11 mouse cellular contexts compared by ENCODE assay signal in genomic region chr2:139649518-139649917, GRCm38 (mm10). TPM values are rescaled to one million over a fixed set of nuclear protein-coding genes. Genes with fewer than 3 reads are reported as not detected.
DNase-seq lines count a peak whose midpoint lies in the region; ATAC-seq and TF ChIP-seq lines count a peak whose summit lies in the region.
"Had no signal": no experiment of that assay in that cellular context is flagged by ENCODE, and none has a peak within 500 bp of the region (broad histone marks: within the 10 kb centered on the region; RNA-seq: fewer than 3 reads in every experiment).

No protein-coding gene starts in this region.

- no peak overlapping the region for H3K9ac ChIP-seq in lung, embryonic 14.5 days
- no peak overlapping the region for H3K9ac ChIP-seq in hindbrain, postnatal 0 days (replicated peaks; ENCODE audit: low read length)
- H3K9ac ChIP-seq: liver, embryonic 15.5 days had no signal

- no peak overlapping the region for H3K4me2 ChIP-seq in lung, embryonic 14.5 days
- H3K4me2 ChIP-seq in hindbrain, postnatal 0 days (ENCODE audit: low read depth, low read length), result no peak overlapping the region
- H3K4me2 ChIP-seq: liver, embryonic 15.5 days had no signal

- no peak for TF ChIP-seq CTCF in lung, embryonic 14.5 days (IDR thresholded peaks at IDR 0.05; ENCODE audit: low read depth)
- no peak for TF ChIP-seq CTCF in hindbrain, postnatal 0 days (IDR thresholded peaks at IDR 0.05; ENCODE audit: low read depth)

- no peaks in the 10 kb centered on the region for H3K4me1 ChIP-seq in lung, embryonic 14.5 days (ENCODE audit: insufficient read depth)
- no peaks in the 10 kb centered on the region for H3K4me1 ChIP-seq in hindbrain, postnatal 0 days (ENCODE audit: insufficient read depth, low read length)
- H3K4me1 ChIP-seq: liver, embryonic 15.5 days; megakaryocyte, embryonic 14.5 days had no signal

- H3K27ac ChIP-seq in lung, embryonic 14.5 days (ENCODE audit: low read depth), result no peak overlapping the region
- no peak overlapping the region for H3K27ac ChIP-seq in hindbrain, postnatal 0 days
- H3K27ac ChIP-seq: liver, embryonic 15.5 days had no signal

- H3K36me3 ChIP-seq in lung, embryonic 14.5 days (ENCODE audit: insufficient read depth), result no peaks in the 10 kb centered on the region
- no peaks in the 10 kb centered on the region for H3K36me3 ChIP-seq in hindbrain, postnatal 0 days (ENCODE audit: insufficient read depth, low read length)
- H3K36me3 ChIP-seq: liver, embryonic 15.5 days had no signal

- intact Hi-C loops in left cerebral cortex, postnatal 14 days (cut with DNase I), result no loop called here

- no peaks in the 10 kb centered on the region for H3K27me3 ChIP-seq in lung, embryonic 14.5 days (ENCODE audit: insufficient read depth, low read length)
- H3K27me3 ChIP-seq in hindbrain, postnatal 0 days (ENCODE audit: insufficient read depth, low read length), result no peaks in the 10 kb centered on the region
- H3K27me3 ChIP-seq: liver, embryonic 15.5 days; megakaryocyte, embryonic 14.5 days had no signal

- 68% methylated on average over 3 of the region's 3 CpGs for WGBS in lung, embryonic 14.5 days
- WGBS in hindbrain, postnatal 0 days, result 74% methylated on average over 3 of the region's 3 CpGs

- no peak overlapping the region for H3K4me3 ChIP-seq in lung, embryonic 14.5 days (ENCODE audit: low read depth, low read length)
- no peak overlapping the region for H3K4me3 ChIP-seq in hindbrain, postnatal 0 days (ENCODE audit: low read length)
- H3K4me3 ChIP-seq: liver, embryonic 15.5 days; megakaryocyte, embryonic 14.5 days had no signal

- ATAC-seq in lung, embryonic 14.5 days (ENCODE audit: insufficient read depth), result peak; percentile 38; the same call in 1 of the 2 replicates
- ATAC-seq in hindbrain, postnatal 0 days, result peak; percentile 78

- DNase-seq in lung, embryonic 14.5 days, result peak; percentile 18
- no peak for DNase-seq in lung, postnatal 14 days
- peak; percentile 39 for DNase-seq in hindbrain, postnatal 0 days (ENCODE audit: low spot score)
- DNase-seq in left cerebral cortex, postnatal 14 days (ENCODE audit: low spot score in 2 of 2), result peak; percentile 15 to 26
- DNase-seq in right cerebral cortex, postnatal 25 days, result peak; percentile 36
- DNase-seq in cerebellum, adult 9-11 months, result no peak
- no peak for DNase-seq in testis, postnatal 14 days (ENCODE audit: low spot score)
- DNase-seq: heart, adult 11 months; kidney, postnatal 4 days had no signal

- no peaks in the 10 kb centered on the region for H3K9me3 ChIP-seq in lung, embryonic 14.5 days (ENCODE audit: low read depth, low read length)
- no peaks in the 10 kb centered on the region for H3K9me3 ChIP-seq in hindbrain, postnatal 0 days (ENCODE audit: low read length)
- H3K9me3 ChIP-seq: liver, embryonic 15.5 days; megakaryocyte, embryonic 14.5 days had no signal

RNA-seq across cellular contexts. Expression of gene Ism1, which starts 28.5 kb away (rescaled TPM):
- 17.7 and 19.0 TPM in 2 replicates for polyA plus RNA-seq in lung, embryonic 14.5 days (2014; fragmentation: Nextera tagmentation; extraction: Ambion mirVana)
- 1.8 and 2.1 TPM in 2 replicates for total RNA-seq in hindbrain, postnatal 0 days (2014; rRNA removed)
- polyA plus RNA-seq in hindbrain, postnatal 0 days (2015; fragmentation: Nextera tagmentation; extraction: Ambion mirVana), result 0.88 and 0.95 TPM in 2 replicates
- 1 to 10 TPM; 5.5 to 8.0 TPM for total RNA-seq in left cerebral cortex, postnatal 14 days (2021)

Comparison
In these comparisons a context has a peak if more than half of its experiments do, and no peak if none do; other contexts are left out.
1. DNase-seq: peak in lung, embryonic 14.5 days (single experiment), hindbrain, postnatal 0 days (single experiment), left cerebral cortex, postnatal 14 days (2 of 2) and right cerebral cortex, postnatal 25 days (single experiment); none in lung, postnatal 14 days (single experiment), cerebellum, adult 9-11 months (single experiment) and testis, postnatal 14 days (single experiment).